Comparison of ENCODE assay signal across 34 mouse cellular contexts in the genomic region with DNA sequence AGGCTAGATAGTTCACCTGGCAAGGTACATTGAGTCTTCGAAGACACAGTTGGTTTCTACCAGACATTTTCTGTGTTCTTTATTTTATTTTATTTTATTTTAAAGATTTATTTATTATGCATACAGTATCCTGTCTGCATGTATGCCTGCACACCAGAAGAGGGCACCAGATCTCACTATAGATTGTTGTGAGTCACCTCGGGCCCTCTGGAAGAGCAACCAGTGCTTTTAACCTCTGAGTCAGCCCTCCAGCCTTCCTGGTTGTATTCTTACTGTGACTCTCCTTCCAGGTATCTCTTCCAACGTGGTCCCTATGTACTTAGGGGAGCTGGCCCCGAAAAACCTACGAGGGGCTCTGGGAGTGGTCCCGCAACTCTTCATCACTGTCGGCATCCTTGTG. TPM values are rescaled to one million over a fixed set of nuclear protein-coding genes. Genes with fewer than 3 reads are reported as not detected.
DNase-seq lines count a peak whose midpoint lies in the region; ATAC-seq and TF ChIP-seq lines count a peak whose summit lies in the region.
"Had no signal": no experiment of that assay in that cellular context is flagged by ENCODE, and none has a peak within 500 bp of the region (broad histone marks: within the 10 kb centered on the region; RNA-seq: fewer than 3 reads in every experiment).

No protein-coding gene starts in this region.

- peak; percentile 39 for TF ChIP-seq CTCF in layer of hippocampus, adult 2 months (conservative IDR thresholded peaks at IDR 0.05)
- TF ChIP-seq CTCF in lung, embryonic 14.5 days (IDR thresholded peaks at IDR 0.05; ENCODE audit: low read depth): 0 out of 2 replicates have a peak, but pooled peaks have one; percentile 1
- peak in 1 of 2 experiments; percentile 42; a peak in 2 of 4 replicates for TF ChIP-seq CTCF in CH12.LX (conservative IDR thresholded peaks at IDR 0.05 in 1 of 2, IDR thresholded peaks at IDR 0.05 in 1 of 2; ENCODE audit: low read depth in 2 of 2, low read length in 2 of 2)

- in situ Hi-C loops in CH12.LX (cut with MboI; ENCODE audit: low pct_ligation_motif_present, low pct_unique_long_range_greater_than_20kb, low sequenced_read_pairs): loop anchor here (5.0 kb wide), 1 partner anchor 82 kb away; no protein-coding TSS in a partner anchor

- H3K27ac ChIP-seq in layer of hippocampus, adult 2 months: no peak overlapping the region
- H3K27ac ChIP-seq in lung, embryonic 14.5 days (ENCODE audit: low read depth): no peak overlapping the region
- no peak overlapping the region for H3K27ac ChIP-seq in CH12.LX (ENCODE audit: insufficient read depth, low read depth)
- H3K27ac ChIP-seq: forebrain, embryonic 10.5 days; forebrain, embryonic 13.5 days; heart, embryonic 15.5 days; hindbrain, embryonic 14.5 days; hindbrain, postnatal 0 days had no signal

- H3K79me2 ChIP-seq in CH12.LX (replicated peaks; ENCODE audit: control insufficient read depth, extremely low read depth, insufficient read depth, poor library complexity, severe bottlenecking): no peaks in the 10 kb centered on the region

- dilution Hi-C loops in CH12.LX (cut with MboI; ENCODE audit: extremely low pct_ligation_motif_present, extremely low pct_unique_long_range_greater_than_20kb, low sequenced_read_pairs): no loop called here

- H3K4me3 ChIP-seq in layer of hippocampus, adult 2 months: no peak overlapping the region
- no peak overlapping the region for H3K4me3 ChIP-seq in lung, embryonic 14.5 days (ENCODE audit: low read depth, low read length)
- no peak overlapping the region for H3K4me3 ChIP-seq in CH12.LX (replicated peaks in 1 of 3; ENCODE audit: low read depth in 2 of 3, low read length in 2 of 3, poor library complexity in 1 of 3)
- H3K4me3 ChIP-seq: forebrain, embryonic 10.5 days; forebrain, embryonic 13.5 days; heart, embryonic 12.5 days; heart, embryonic 15.5 days had no signal

- DNase-seq in layer of hippocampus, adult 2 months (ENCODE audit: low spot score in 2 of 2): no peak
- DNase-seq in layer of hippocampus, postnatal 25 days (ENCODE audit: extremely low spot score in 1 of 2, low spot score in 1 of 2): no peak
- no peak for DNase-seq in lung, embryonic 14.5 days
- DNase-seq in lung, postnatal 25 days (ENCODE audit: low spot score): no peak
- no peak for DNase-seq in CH12.LX (ENCODE audit: extremely low read depth)
- DNase-seq in NIH3T3 (ENCODE audit: low read depth): peak; percentile 62
- no peak for DNase-seq in heart, postnatal 25 days (ENCODE audit: low spot score)
- DNase-seq: adrenal gland, adult 8-10 months; adrenal gland, postnatal 25 days; cerebellum, adult 11-12 months; cerebellum, adult 9-10 months; cerebellum, postnatal 14 days; gastrocnemius, postnatal 10 days; heart, adult 11 months; heart, postnatal 10 days; heart, postnatal 4 days had no signal

- no peak for ATAC-seq in lung, embryonic 14.5 days (ENCODE audit: insufficient read depth)
- ATAC-seq: activated CD4-positive, CD25-positive, alpha-beta regulatory T cell, adult 4 months; CD4-positive, CD25-positive, alpha-beta regulatory T cell, adult 4 months; forebrain, embryonic 13.5 days; forebrain, embryonic 16.5 days; hindbrain, postnatal 0 days; inflammation-experienced regulatory T-cells, adult 6 months had no signal

- TF ChIP-seq EP300 in CH12.LX (IDR thresholded peaks at IDR 0.05; ENCODE audit: low read length): no peak

- no peaks in the 10 kb centered on the region for H3K36me3 ChIP-seq in lung, embryonic 14.5 days (ENCODE audit: insufficient read depth)
- no peaks in the 10 kb centered on the region for H3K36me3 ChIP-seq in CH12.LX (replicated peaks in 1 of 2; ENCODE audit: control insufficient read depth in 1 of 2, insufficient read depth in 1 of 2, low read length in 1 of 2)
- H3K36me3 ChIP-seq: forebrain, embryonic 10.5 days; G1E; heart, embryonic 12.5 days; heart, embryonic 15.5 days had no signal

- TF ChIP-seq POLR2A in CH12.LX (IDR thresholded peaks at IDR 0.05; ENCODE audit: low read depth, low read length): no peak

- peaks cover 5% of the 10 kb centered on the region for H3K4me1 ChIP-seq in lung, embryonic 14.5 days (ENCODE audit: insufficient read depth)
- peaks cover 25 to 67% of the 10 kb centered on the region in 2 experiments for H3K4me1 ChIP-seq in CH12.LX (ENCODE audit: control insufficient read depth in 1 of 2, insufficient read depth in 2 of 2)

- 79% methylated on average over 7 of the region's 7 CpGs for WGBS in lung, embryonic 14.5 days

- H3K9ac ChIP-seq in lung, embryonic 14.5 days: no peak overlapping the region
- H3K9ac ChIP-seq in CH12.LX (ENCODE audit: insufficient read depth, low read depth): no peak overlapping the region
- H3K9ac ChIP-seq: forebrain, embryonic 13.5 days; heart, embryonic 12.5 days; heart, embryonic 15.5 days; hindbrain, embryonic 14.5 days had no signal

- TF ChIP-seq RAD21 in CH12.LX (IDR thresholded peaks at IDR 0.05; ENCODE audit: low read depth, low read length): peak; percentile 4

- H3K27me3 ChIP-seq in lung, embryonic 14.5 days (ENCODE audit: insufficient read depth, low read length): no peaks in the 10 kb centered on the region
- H3K27me3 ChIP-seq in CH12.LX (replicated peaks): no peaks in the 10 kb centered on the region
- H3K27me3 ChIP-seq: heart, embryonic 15.5 days had no signal

- no peaks in the 10 kb centered on the region for H3K9me3 ChIP-seq in lung, embryonic 14.5 days (ENCODE audit: low read depth, low read length)
- no peaks in the 10 kb centered on the region for H3K9me3 ChIP-seq in CH12.LX (replicated peaks; ENCODE audit: low read length)
- H3K9me3 ChIP-seq: forebrain, embryonic 10.5 days; forebrain, embryonic 13.5 days; G1E; heart, embryonic 12.5 days; heart, embryonic 15.5 days had no signal

- intact Hi-C loops in heart, postnatal 25 days (cut with DNase I): loop anchor here (5.0 kb wide), 1 partner anchor 77 kb away; no protein-coding TSS in a partner anchor

- H3K4me2 ChIP-seq in lung, embryonic 14.5 days: no peak overlapping the region
- no peak overlapping the region for H3K4me2 ChIP-seq in CH12.LX (ENCODE audit: insufficient read depth, low read depth, poor library complexity, severe bottlenecking)
- H3K4me2 ChIP-seq: forebrain, embryonic 13.5 days; heart, embryonic 12.5 days; heart, embryonic 15.5 days; hindbrain, embryonic 14.5 days had no signal

TF ChIP-seq in CH12.LX, 34 proteins besides CTCF, POLR2A, EP300 and RAD21:
- TF ChIP-seq ZKSCAN1 (IDR thresholded peaks at IDR 0.05; ENCODE audit: borderline replicate concordance, low read depth, low read length) (no peak), NELFE (IDR thresholded peaks at IDR 0.05; ENCODE audit: low read depth, low read length) (no peak), BHLHE40 (IDR thresholded peaks at IDR 0.05; ENCODE audit: low read depth, low read length) (no peak), TCF12 (IDR thresholded peaks at IDR 0.05; ENCODE audit: low read depth, low read length) (no peak), MXI1 (IDR thresholded peaks at IDR 0.05; ENCODE audit: low read depth, low read length) (no peak), ELF1 (IDR thresholded peaks at IDR 0.05; ENCODE audit: low read depth, low read length) (no peak), USF1 (IDR thresholded peaks at IDR 0.05; ENCODE audit: low read depth, low read length) (no peak), ZC3H11A (IDR thresholded peaks at IDR 0.05; ENCODE audit: low read depth, low read length) (no peak), CHD1 (IDR thresholded peaks at IDR 0.05; ENCODE audit: low read depth, low read length) (no peak), IRF4 (IDR thresholded peaks at IDR 0.05; ENCODE audit: low read depth, low read length) (no peak), NRF1 (IDR thresholded peaks at IDR 0.05; ENCODE audit: low read depth, low read length) (no peak), HCFC1 (IDR thresholded peaks at IDR 0.05; ENCODE audit: low read depth, low read length) (no peak), RCOR1 (conservative IDR thresholded peaks at IDR 0.05; ENCODE audit: low read depth, low read length) (no peak), USF2 (conservative IDR thresholded peaks at IDR 0.05; ENCODE audit: low read depth, low read length) (no peak), UBTF (IDR thresholded peaks at IDR 0.05; ENCODE audit: low read depth, low read length) (no peak), GABPA (IDR thresholded peaks at IDR 0.05; ENCODE audit: insufficient replicate concordance, low read depth, low read length) (no peak), ZMIZ1 (IDR thresholded peaks at IDR 0.05; ENCODE audit: low read depth, low read length) (no peak), E2F4 (IDR thresholded peaks at IDR 0.05; ENCODE audit: insufficient replicate concordance, low read depth, low read length) (no peak), MAX (IDR thresholded peaks at IDR 0.05; ENCODE audit: low read length) (no peak), MEF2A (IDR thresholded peaks at IDR 0.05; ENCODE audit: borderline replicate concordance, low read depth, low read length) (no peak)

RNA-seq across cellular contexts. Expression of a gene that starts 13.5 kb away (rescaled TPM):
- total RNA-seq in layer of hippocampus, adult 2 months (2021): not detected
- total RNA-seq in layer of hippocampus, postnatal 25 days (2021): not detected
- polyA plus RNA-seq in lung, embryonic 14.5 days (2014; fragmentation: Nextera tagmentation; extraction: Ambion mirVana): not detected in 2 replicates
- 0.13 TPM in 1 of 2 replicates, not detected in the other for total RNA-seq in CH12.LX (2012; rRNA removed)
- not detected in 2 replicates for total RNA-seq in CH12.LX (2014; rRNA removed)
- polyA plus RNA-seq in CH12.LX (2012; ENCODE audit: insufficient read length, low read depth): 0.14 TPM in 1 of 2 replicates, not detected in the other
- not detected for total RNA-seq in heart, postnatal 25 days (2021)
- total RNA-seq: adrenal gland, adult 8-10 months; adrenal gland, postnatal 25 days; gastrocnemius, adult 18-20 months; gastrocnemius, postnatal 10 days; gastrocnemius, postnatal 4 days; heart, postnatal 10 days; heart, postnatal 4 days; hindbrain, postnatal 0 days had no signal
- polyA plus RNA-seq: activated CD4-positive, CD25-positive, alpha-beta regulatory T cell, adult 4 months; brain, embryonic 14.5 days; C2C12; CD4-positive, CD25-positive, alpha-beta regulatory T cell, adult 4 months; embryonic facial prominence, embryonic 11.5 days; embryonic facial prominence, embryonic 14.5 days; forebrain, embryonic 10.5 days; forebrain, embryonic 13.5 days; forebrain, embryonic 16.5 days; G1E; heart, embryonic 12.5 days; heart, embryonic 15.5 days; hindbrain, embryonic 11.5 days; hindbrain, embryonic 14.5 days; hindbrain, postnatal 0 days; inflammation-experienced regulatory T-cells, adult 6 months had no signal

RNA-seq across cellular contexts. Expression of a gene that starts 16.2 kb away (rescaled TPM):
- 1 to 10 TPM; 4.6 to 5.5 TPM for total RNA-seq in layer of hippocampus, adult 2 months (2021)
- total RNA-seq in layer of hippocampus, postnatal 25 days (2021): 1 to 10 TPM; 4.9 to 5.8 TPM
- polyA plus RNA-seq in lung, embryonic 14.5 days (2014; fragmentation: Nextera tagmentation; extraction: Ambion mirVana): 0.60 and 0.70 TPM in 2 replicates
- total RNA-seq in CH12.LX (2012; rRNA removed) (0.38 and 1.4 TPM in 2 replicates), CH12.LX (2014; rRNA removed) (0.70 and 0.81 TPM in 2 replicates)
- 1.1 and 1.5 TPM in 2 replicates for polyA plus RNA-seq in CH12.LX (2012; ENCODE audit: insufficient read length, low read depth)
- total RNA-seq in heart, postnatal 25 days (2021): under 1 TPM in 1 of 2 experiments, not detected in 1; 0.31 TPM
- total RNA-seq: gastrocnemius, adult 18-20 months had no signal
- polyA plus RNA-seq: activated CD4-positive, CD25-positive, alpha-beta regulatory T cell, adult 4 months; C2C12; CD4-positive, CD25-positive, alpha-beta regulatory T cell, adult 4 months; G1E; inflammation-experienced regulatory T-cells, adult 6 months had no signal

RNA-seq across cellular contexts. Expression of a gene that starts 48.1 kb away (rescaled TPM):
- total RNA-seq in layer of hippocampus, adult 2 months (2021): 1 to 10 TPM; 1.1 to 1.4 TPM
- 1 to 10 TPM; 1.1 to 1.8 TPM for total RNA-seq in layer of hippocampus, postnatal 25 days (2021)
- polyA plus RNA-seq in lung, embryonic 14.5 days (2014; fragmentation: Nextera tagmentation; extraction: Ambion mirVana): 1.4 and 1.5 TPM in 2 replicates
- total RNA-seq in CH12.LX (2012; rRNA removed) (1.3 and 2.8 TPM in 2 replicates), CH12.LX (2014; rRNA removed) (2.3 and 2.6 TPM in 2 replicates)
- polyA plus RNA-seq in CH12.LX (2012; ENCODE audit: insufficient read length, low read depth): 3.1 and 3.5 TPM in 2 replicates
- 10 to 100 TPM; 34.8 to 37.8 TPM for total RNA-seq in heart, postnatal 25 days (2021)

Comparison
In these comparisons a context has a peak if more than half of its experiments do, and no peak if none do; other contexts are left out.
1. RNA of a gene that starts 48.1 kb away (total RNA-seq): 34.8 to 37.8 TPM in heart, postnatal 25 days; 1.3 to 2.8 TPM in CH12.LX, 1.1 to 1.8 TPM in layer of hippocampus, postnatal 25 days and 1.1 to 1.4 TPM in layer of hippocampus, adult 2 months; every median in the first group is over 4 times any median in the second.